Mouse (Mus musculus) thymus, adult 2 months (tissue): ENCODE measurements around the gene Lpgat1. TPM values are rescaled to one million over a fixed set of nuclear protein-coding genes. Genes with fewer than 3 reads are reported as not detected.

Experiments used
- DNase-seq: peaks from one replicate; pipeline ENCODE4 v3.0.0; 2021
- H3K27ac ChIP-seq: fragments of 200-500 bp; 2 replicates; pipeline ENCODE4 v1.5.1; 2012; ENCODE audit warnings: low read length, control low read depth; ENCODE audit not compliant: control insufficient read depth, insufficient read depth
- H3K27me3 ChIP-seq: fragments of 200-500 bp; 2 replicates; pipeline ENCODE4 v1.6.1; 2012; ENCODE audit warnings: mild to moderate bottlenecking, low read length, moderate library complexity, mixed read lengths; ENCODE audit not compliant: control insufficient read depth, insufficient read depth
- H3K36me3 ChIP-seq: fragments of 200-500 bp; 2 replicates; pipeline ENCODE4 v1.6.1; 2012; ENCODE audit warnings: mild to moderate bottlenecking, low read length, moderate library complexity; ENCODE audit not compliant: control insufficient read depth, insufficient read depth
- H3K4me1 ChIP-seq: fragments of 200-500 bp; replicated peaks from 2 replicates; pipeline ENCODE4 v1.6.1; 2012; ENCODE audit warnings: low read length; ENCODE audit not compliant: control insufficient read depth, insufficient read depth
- H3K4me3 ChIP-seq: fragments of 200-500 bp; 2 replicates; pipeline ENCODE4 v1.5.1; 2012; ENCODE audit warnings: mild to moderate bottlenecking, low read length, control low read depth, moderate library complexity; ENCODE audit not compliant: control insufficient read depth, insufficient read depth
- CTCF ChIP-seq: fragments of 200-500 bp; IDR thresholded peaks from 2 replicates; pipeline ENCODE4 v1.5.1; 2012; ENCODE audit warnings: mild to moderate bottlenecking, control low read depth, low read length, moderate library complexity, borderline replicate concordance; ENCODE audit not compliant: control insufficient read depth, poor library complexity, insufficient read depth; ENCODE audit errors: extremely low read depth
- POLR2A ChIP-seq: fragments of 200-500 bp; IDR thresholded peaks from 2 replicates; pipeline ENCODE4 v1.6.1; 2012; ENCODE audit warnings: mild to moderate bottlenecking, low read length, control low read depth, moderate library complexity; ENCODE audit not compliant: control insufficient read depth, poor library complexity, insufficient read depth; ENCODE audit errors: extremely low read depth
- WGBS: fragments of 180-500 bp; shearing (Covaris S2); methylation state at CpG from one replicate; pipeline ENCODE4 v1.1.7; 2018; 5-methylcytosine and 5-hydroxymethylcytosine counted together
- polyA plus RNA-seq: library from polyadenylated mRNA; depleted of rRNA; stranded (reverse); fragments of >200 nt; gene quantifications from 2 replicates; pipeline ENCODE4 v1.2.3, GENCODE M21; 2012

The Lpgat1 gene
- polyA plus RNA-seq, 1 experiment: 11.2 TPM

DNA sequence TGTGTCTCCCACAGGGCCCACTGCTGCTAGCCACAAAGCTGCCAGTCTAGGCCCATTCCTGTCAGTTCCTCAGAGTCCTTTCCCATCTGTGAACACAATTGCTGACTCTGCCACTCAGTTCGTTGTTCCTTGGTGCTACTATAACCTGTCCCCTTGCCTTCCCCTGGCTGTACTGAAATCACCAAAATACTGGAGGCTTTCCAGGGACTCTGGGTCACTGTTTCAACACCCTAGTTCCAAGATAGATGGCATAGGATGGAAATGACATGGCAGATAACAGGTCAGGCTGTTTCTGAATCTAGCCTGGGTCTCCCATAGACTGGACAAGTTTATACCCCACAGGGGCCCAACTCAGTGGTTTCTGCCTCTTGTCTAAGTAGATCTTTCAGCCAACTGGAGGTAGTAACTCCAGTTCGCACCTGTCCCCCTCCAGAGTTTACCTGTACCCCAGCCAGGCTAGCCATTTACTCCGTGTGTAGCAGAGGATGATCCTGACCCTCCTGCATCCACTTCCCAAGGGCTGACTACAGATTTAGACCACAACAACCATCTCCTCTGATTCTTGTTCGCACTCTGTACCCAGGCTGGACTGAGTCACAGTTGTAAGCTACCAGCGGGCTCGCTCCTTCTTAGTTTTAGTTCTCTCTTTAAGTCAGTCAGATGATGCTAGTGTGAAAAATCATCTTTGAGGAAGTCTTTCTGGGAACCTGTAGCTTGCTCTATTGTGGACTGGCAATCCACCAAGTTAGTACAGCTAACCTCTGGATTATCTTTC lies 23.1 kb downstream of the Lpgat1 start:
- TF ChIP-seq CTCF (no peak), POLR2A (no peak)

GRCm38 (mm10) chr1:191741635-191742034 lies 24.0 kb downstream of the Lpgat1 start:
- 94% methylated on average over 4 of the region's 4 CpGs for WGBS
- no peaks in the 10 kb centered on the region for H3K36me3 ChIP-seq
- H3K27ac ChIP-seq: no peak overlapping the region

More for the DNA sequence above, 23.1 kb downstream of the Lpgat1 start:
- no peak for DNase-seq
- no peak overlapping the region for H3K4me3 ChIP-seq
- no peak overlapping the region for H3K27ac ChIP-seq
- 96% methylated on average over 6 of the region's 6 CpGs for WGBS
- no peaks in the 10 kb centered on the region for H3K36me3 ChIP-seq
- H3K4me1 ChIP-seq: no peaks in the 10 kb centered on the region
- no peaks in the 10 kb centered on the region for H3K27me3 ChIP-seq

GRCm38 (mm10) chr1:191748431-191748830 lies 30.8 kb downstream of the Lpgat1 start:
- H3K4me1 ChIP-seq: no peaks in the 10 kb centered on the region
- no peak overlapping the region for H3K27ac ChIP-seq
- no peak for TF ChIP-seq POLR2A
- TF ChIP-seq CTCF: no peak
- H3K27me3 ChIP-seq: no peaks in the 10 kb centered on the region
- DNase-seq: no peak
- no peak overlapping the region for H3K4me3 ChIP-seq
- no peaks in the 10 kb centered on the region for H3K36me3 ChIP-seq
- 98% methylated on average over 1 of the region's 1 CpGs for WGBS

More at GRCm38 (mm10) chr1:191741635-191742034, 24.0 kb downstream of the Lpgat1 start:
- Histone ChIP-seq H3K27me3 (no peaks in the 10 kb centered on the region), H3K4me3 (no peak overlapping the region), H3K4me1 (no peaks in the 10 kb centered on the region)
- TF ChIP-seq POLR2A (no peak), CTCF (no peak)
- no peak for DNase-seq

DNA sequence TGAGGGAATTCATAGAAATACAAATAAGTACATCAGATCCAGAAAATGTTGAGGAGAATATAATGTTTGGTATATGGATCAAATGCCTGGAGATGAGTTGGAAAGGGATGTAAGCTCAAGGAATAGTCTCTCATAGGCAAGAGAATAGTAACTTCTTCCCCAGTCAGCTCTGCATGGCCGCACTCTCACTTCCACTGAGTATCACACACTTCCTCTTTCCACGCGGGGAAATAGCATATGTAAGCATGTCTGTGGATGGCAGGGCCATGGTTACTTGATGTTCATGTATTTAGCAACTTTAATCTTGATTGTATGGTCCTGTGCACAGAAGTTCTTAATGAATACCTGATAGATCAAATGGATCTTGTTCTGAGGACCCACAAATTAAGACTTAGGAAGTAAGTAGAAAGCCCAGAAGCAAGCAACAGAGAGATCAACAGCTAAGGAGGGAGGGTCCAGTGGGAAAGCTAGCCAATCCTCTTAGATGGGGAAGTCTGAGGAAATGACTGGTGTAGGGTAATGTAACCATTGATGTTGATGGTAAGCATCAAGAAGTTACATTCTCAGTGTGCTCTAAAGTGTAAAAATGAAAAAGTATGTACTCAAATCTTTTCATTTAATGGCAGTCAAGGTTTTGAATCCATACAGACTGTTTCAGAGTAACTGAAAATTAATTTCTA lies 39.0 kb downstream of the Lpgat1 start:
- no peak overlapping the region for H3K27ac ChIP-seq
- no peaks in the 10 kb centered on the region for H3K27me3 ChIP-seq
- TF ChIP-seq CTCF (no peak), POLR2A (no peak)
- H3K36me3 ChIP-seq: peaks cover 9% of the 10 kb centered on the region; the same call in 1 of the 2 replicates
- DNase-seq: no peak
- 61% methylated on average over 3 of the region's 3 CpGs for WGBS
- no peak overlapping the region for H3K4me3 ChIP-seq
- H3K4me1 ChIP-seq: no peaks in the 10 kb centered on the region

GRCm38 (mm10) chr1:191774106-191774505 lies 56.5 kb downstream of the Lpgat1 start:
- H3K36me3 ChIP-seq: peaks cover 17% of the 10 kb centered on the region
- WGBS: 80% methylated on average over 5 of the region's 5 CpGs

GRCm38 (mm10) chr1:191775116-191775515 lies 57.5 kb downstream of the Lpgat1 start:
- no peak for DNase-seq
- Histone ChIP-seq H3K27ac (no peak overlapping the region), H3K36me3 (peaks cover 20% of the 10 kb centered on the region), H3K4me1 (no peaks in the 10 kb centered on the region), H3K4me3 (no peak overlapping the region), H3K27me3 (no peaks in the 10 kb centered on the region)
- TF ChIP-seq POLR2A (no peak), CTCF (no peak)
- WGBS: 97% methylated on average over 8 of the region's 8 CpGs

More at GRCm38 (mm10) chr1:191774106-191774505, 56.5 kb downstream of the Lpgat1 start:
- H3K4me3 ChIP-seq: no peak overlapping the region
- H3K27ac ChIP-seq: no peak overlapping the region
- no peaks in the 10 kb centered on the region for H3K27me3 ChIP-seq
- no peak for TF ChIP-seq CTCF
- H3K4me1 ChIP-seq: no peaks in the 10 kb centered on the region
- DNase-seq: no peak

GRCm38 (mm10) chr1:191777521-191777920 lies 59.9 kb downstream of the Lpgat1 start:
- DNase-seq: no peak
- peaks cover 17% of the 10 kb centered on the region for H3K36me3 ChIP-seq
- no peak overlapping the region for H3K4me3 ChIP-seq
- 99% methylated on average over 8 of the region's 8 CpGs for WGBS
- no peaks in the 10 kb centered on the region for H3K27me3 ChIP-seq
- no peak overlapping the region for H3K27ac ChIP-seq
- H3K4me1 ChIP-seq: no peaks in the 10 kb centered on the region
- TF ChIP-seq POLR2A (no peak), CTCF (no peak)
